Mouse (Mus musculus) spleen, adult 18-20 months (tissue): ENCODE measurements around the gene Wdr20.
A peak's percentile ranks its signal among the peaks of the same experiment; 100 is the strongest.

ENCODE experiments used
- DNase-seq, 2 experiments: peaks; one replicate each; pipeline ENCODE4 v3.0.0; 2022; ENCODE audit warnings: mixed read lengths in 2 of 2

The Wdr20 gene

GRCm38 (mm10) chr12:110828908-110829307 is 91.2 kb downstream of the Wdr20 start:
- DNase-seq = no peak

GRCm38 (mm10) chr12:110830293-110831024 is 92.7 kb downstream of the Wdr20 start:
- no peak for DNase-seq

GRCm38 (mm10) chr12:110835182-110835581 is 97.4 kb downstream of the Wdr20 start:
- DNase-seq = no peak

DNA sequence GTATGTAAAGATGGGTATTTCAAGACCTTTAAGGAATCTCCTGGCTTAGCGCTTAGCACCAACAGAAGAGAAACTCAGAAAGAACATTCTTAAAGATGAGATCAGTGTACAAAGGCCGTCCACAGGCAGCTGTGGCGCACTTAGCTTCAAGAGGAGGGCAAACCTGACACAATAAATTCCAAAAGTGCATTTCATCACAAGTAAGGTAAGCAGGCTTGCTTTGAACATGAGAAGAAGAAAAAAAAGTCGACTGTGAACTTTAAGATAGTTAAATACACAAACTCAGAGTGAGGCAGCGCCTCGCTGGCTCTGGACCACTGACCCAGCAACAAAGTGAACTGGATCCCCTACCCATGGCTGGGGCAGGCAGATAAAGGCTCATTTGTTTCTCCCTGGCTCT is 99.0 kb downstream of the Wdr20 start:
- no peak for DNase-seq

DNA sequence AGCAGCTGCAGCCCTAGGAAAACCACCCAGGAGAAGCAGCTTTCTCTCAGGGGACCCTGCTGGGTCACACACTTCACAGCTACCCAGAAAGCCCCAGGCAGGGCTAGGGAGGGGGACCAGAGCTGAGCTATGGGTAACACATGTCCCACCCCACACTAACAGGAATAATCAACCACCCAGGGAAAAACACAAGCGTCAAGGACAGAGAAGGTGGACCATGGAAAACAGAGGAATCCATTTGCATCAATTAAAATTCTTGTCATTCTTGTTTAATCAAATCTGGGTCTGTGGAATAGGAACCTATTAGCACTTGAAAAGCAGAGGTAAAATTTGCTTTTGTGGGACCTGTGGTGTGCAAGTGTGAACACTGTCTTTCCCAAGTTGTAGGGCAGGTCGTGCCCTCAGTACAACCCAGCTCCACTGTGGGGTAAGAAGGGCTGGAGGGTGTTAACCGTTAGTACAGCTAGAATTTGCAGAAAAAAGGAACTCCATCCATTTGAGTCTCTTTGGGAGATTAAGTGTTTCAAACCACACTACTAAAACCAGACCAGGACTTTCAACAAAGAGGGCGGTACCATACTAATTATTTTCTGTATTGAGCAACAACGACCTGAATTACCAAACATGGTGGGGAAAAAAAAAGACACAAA is 99.6 kb downstream of the Wdr20 start:
- DNase-seq = no peak

DNA sequence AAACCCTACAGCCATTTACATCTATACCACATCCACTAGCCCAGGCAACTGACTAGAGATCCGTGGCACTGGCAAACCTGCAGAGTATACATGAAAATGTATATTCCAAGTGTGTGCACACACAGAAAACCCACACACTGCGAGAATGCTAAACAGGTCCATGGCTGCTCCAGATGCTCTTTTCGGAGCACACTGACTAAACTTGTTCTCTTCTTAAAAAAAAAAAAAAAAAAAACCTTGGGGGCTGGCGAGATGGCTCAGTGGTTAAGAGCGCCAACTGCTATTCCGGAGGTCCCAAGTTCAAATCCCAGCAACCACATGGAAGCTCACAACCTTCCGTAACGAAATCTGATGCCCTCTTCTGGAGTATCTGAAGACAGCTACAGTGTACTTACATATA is 100.1 kb downstream of the Wdr20 start:
- no peak for DNase-seq

- peak; percentile 89 to 94 for DNase-seq
Observed at GRCm38 (mm10) chr12:110840348-110841198, 102.8 kb downstream of the Wdr20 start, which contains the start of gene Mok. Gene Mok, minus strand, starts transcription at chr12:110840939.

GRCm38 (mm10) chr12:110841731-110842493 is 104.2 kb downstream of the Wdr20 start:
- no peak for DNase-seq

GRCm38 (mm10) chr12:110843194-110844048 is 105.7 kb downstream of the Wdr20 start:
- DNase-seq = peak; percentile 70 to 88

- peak; percentile 12 to 31 for DNase-seq
Observed at GRCm38 (mm10) chr12:110844227-110845130, 106.7 kb downstream of the Wdr20 start.

DNA sequence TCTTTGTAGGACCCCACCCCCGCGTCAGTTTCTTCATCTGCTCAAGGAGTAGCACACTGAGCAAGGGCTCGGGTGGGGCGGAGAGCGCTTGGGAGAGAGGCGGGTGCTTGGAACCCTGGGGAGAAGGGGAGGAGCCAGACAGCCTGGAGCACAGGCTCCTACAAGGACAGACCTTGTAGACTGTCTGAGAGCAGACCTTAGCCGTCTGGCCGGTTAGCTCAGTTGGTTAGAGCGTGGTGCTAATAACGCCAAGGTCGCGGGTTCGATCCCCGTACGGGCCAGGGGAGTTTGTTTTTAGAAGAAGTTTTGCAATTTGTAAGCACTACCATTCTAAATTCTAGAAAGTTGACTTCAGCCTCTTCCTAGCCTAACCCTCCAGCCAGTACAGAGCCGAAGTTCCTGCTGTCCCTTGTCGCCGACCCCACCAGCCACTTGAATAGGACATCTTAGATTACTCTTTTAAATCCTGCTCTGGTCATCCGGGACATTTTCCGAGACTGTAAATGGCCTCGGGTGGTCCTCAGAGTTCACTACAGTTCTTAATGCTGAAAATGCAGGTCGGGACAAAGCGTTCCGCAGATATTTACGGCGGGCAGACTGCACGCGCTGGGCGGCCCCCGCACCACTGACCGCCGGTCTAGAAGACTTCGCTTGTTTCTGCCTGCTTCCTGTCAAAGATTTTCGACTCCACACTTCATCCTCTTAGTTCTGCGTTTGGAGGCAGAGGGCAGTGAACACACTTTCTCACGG is 107.6 kb downstream of the Wdr20 start:
- peak; percentile 63 to 65 for DNase-seq

DNA sequence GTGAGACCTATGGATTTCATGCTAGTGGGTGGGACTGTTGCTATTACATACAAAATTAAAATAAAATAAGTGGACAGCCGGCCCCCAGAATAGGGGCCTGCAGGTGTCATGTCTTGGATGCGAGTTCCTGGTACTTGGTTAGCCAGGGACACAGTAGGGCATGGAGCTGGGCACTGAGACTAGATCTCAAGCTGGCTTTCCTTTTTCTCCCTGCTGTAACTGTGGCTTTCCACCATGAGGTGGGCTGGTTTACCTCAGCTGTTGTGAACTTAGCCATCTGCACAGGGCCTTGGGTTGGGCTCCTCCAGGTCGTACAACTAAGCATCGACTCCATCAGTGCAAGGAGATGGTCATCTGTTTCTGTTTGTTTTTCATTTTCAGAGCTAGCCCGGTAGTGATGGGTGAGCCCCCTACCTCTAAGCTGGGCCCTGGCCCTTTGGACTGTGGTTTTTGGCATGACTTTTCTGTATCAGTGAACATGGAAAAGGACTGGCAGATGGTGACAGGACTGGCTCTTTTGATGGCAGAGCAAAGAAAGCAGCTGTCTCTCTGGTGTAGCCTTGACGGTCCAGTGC is 108.5 kb downstream of the Wdr20 start:
- DNase-seq = no peak

GRCm38 (mm10) chr12:110850010-110850928 is 112.5 kb downstream of the Wdr20 start, which contains the start of gene Zfp839:
Gene Zfp839, plus strand, starts transcription at chr12:110850253.
- peak; percentile 63 to 75 for DNase-seq

- no peak for DNase-seq
Observed at GRCm38 (mm10) chr12:110850929-110851256, 113.1 kb downstream of the Wdr20 start.

DNA sequence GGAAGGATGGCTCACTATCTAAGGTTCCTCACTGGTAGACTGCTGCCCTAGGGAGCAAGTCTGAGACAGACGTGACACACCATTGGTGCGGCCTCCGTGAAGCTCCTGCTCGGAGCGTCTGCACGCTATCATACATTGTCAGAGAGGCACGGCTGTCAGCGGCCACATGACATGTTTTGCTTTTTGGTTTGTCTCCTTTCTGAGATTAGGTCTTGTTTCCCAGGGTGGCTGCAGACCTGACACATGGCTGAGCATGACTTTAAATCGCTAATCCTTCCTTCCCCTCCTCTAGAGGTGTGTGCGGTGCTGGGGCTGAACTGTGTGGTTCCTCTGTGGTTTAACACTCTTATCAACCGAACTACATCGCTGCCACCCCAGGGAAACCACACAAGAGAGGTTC is 113.7 kb downstream of the Wdr20 start:
- no peak for DNase-seq

DNA sequence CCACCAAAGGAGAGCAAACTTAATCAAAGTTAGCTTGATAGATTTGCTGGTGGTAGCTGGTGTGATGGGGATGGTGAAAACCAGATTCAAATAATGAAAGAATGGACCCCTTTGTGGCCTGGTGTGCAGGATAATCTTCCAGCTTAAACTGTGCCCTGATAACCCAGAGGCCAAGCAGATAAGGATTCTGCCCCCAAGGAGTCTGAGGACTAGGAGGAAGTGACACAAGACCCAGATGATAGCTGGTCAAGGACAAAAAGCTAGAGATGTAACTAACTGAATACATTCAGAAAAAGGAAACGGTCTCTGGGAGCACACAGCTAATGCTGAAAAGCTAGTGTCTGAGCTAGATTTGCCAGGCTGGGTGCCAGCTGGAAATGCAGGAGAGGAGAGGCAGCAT is 114.2 kb downstream of the Wdr20 start:
- DNase-seq = no peak
